Mouse (Mus musculus) cerebral cortex, adult 2 months (tissue): ENCODE results near the gene Gdpd4.

ENCODE experiments used
- WGBS: fragments of 180-500 bp; shearing (Covaris S2); methylation state at CpG from one replicate; pipeline ENCODE4 v1.1.7; 2018; 5-methylcytosine and 5-hydroxymethylcytosine counted together

The Gdpd4 gene

GRCm38 (mm10) chr7:97919742-97920141 lies at the start of gene Gdpd4:
Gdpd4 (plus strand) TSS chr7:97919955.
- 80% methylated on average over 12 of the region's 12 CpGs for WGBS

GRCm38 (mm10) chr7:97872396-97872795 lies 47.4 kb upstream of the Gdpd4 start:
- WGBS, result 33% methylated on average over 4 of the region's 4 CpGs

- 89% methylated on average over 7 of the region's 7 CpGs for WGBS
Measured at GRCm38 (mm10) chr7:97877846-97878538, 41.8 kb upstream of the Gdpd4 start.

- WGBS, result 39% methylated on average over 3 of the region's 3 CpGs
Measured at GRCm38 (mm10) chr7:97911646-97912045, 8.1 kb upstream of the Gdpd4 start.

- WGBS, result 41% methylated on average over 2 of the region's 2 CpGs
Measured at GRCm38 (mm10) chr7:97914833-97915516, 4.8 kb upstream of the Gdpd4 start.

GRCm38 (mm10) chr7:97925819-97926218 lies 6.1 kb downstream of the Gdpd4 start:
- 53% methylated on average over 1 of the region's 1 CpGs for WGBS

GRCm38 (mm10) chr7:97926978-97927377 lies 7.2 kb downstream of the Gdpd4 start:
- WGBS, result 77% methylated on average over 5 of the region's 5 CpGs

- 86% methylated on average over 1 of the region's 1 CpGs for WGBS
Measured at GRCm38 (mm10) chr7:97944485-97944884, 24.7 kb downstream of the Gdpd4 start.

- 52% methylated on average over 4 of the region's 4 CpGs for WGBS
Measured at GRCm38 (mm10) chr7:97972486-97972885, 52.7 kb downstream of the Gdpd4 start.

- WGBS, result 33% methylated on average over 1 of the region's 1 CpGs
Measured at GRCm38 (mm10) chr7:97977463-97977862, 57.7 kb downstream of the Gdpd4 start.

GRCm38 (mm10) chr7:97984108-97984834 lies 64.5 kb downstream of the Gdpd4 start:
- WGBS, result 60% methylated on average over 13 of the region's 13 CpGs

- 82% methylated on average over 7 of the region's 7 CpGs for WGBS
Measured at GRCm38 (mm10) chr7:98002617-98003016, 82.9 kb downstream of the Gdpd4 start.

GRCm38 (mm10) chr7:98048101-98048824 lies 128.5 kb downstream of the Gdpd4 start:
- 75% methylated on average over 9 of the region's 9 CpGs for WGBS

GRCm38 (mm10) chr7:98051980-98052379 lies 132.2 kb downstream of the Gdpd4 start:
- 32% methylated on average over 8 of the region's 8 CpGs for WGBS

- 93% methylated on average over 9 of the region's 9 CpGs for WGBS
Measured at GRCm38 (mm10) chr7:98054461-98054860, 134.7 kb downstream of the Gdpd4 start.

- WGBS, result 86% methylated on average over 8 of the region's 8 CpGs
Measured at GRCm38 (mm10) chr7:98054942-98055341, 135.2 kb downstream of the Gdpd4 start.

GRCm38 (mm10) chr7:98066229-98066628 lies 146.5 kb downstream of the Gdpd4 start:
- WGBS, result 92% methylated on average over 11 of the region's 11 CpGs

GRCm38 (mm10) chr7:98071620-98072019 lies 151.9 kb downstream of the Gdpd4 start:
- 37% methylated on average over 5 of the region's 5 CpGs for WGBS

- 91% methylated on average over 11 of the region's 11 CpGs for WGBS
Measured at GRCm38 (mm10) chr7:98077453-98077852, 157.7 kb downstream of the Gdpd4 start.

- 46% methylated on average over 5 of the region's 5 CpGs for WGBS
Measured at GRCm38 (mm10) chr7:98082376-98082775, 162.6 kb downstream of the Gdpd4 start.

GRCm38 (mm10) chr7:98084541-98085293 lies 165.0 kb downstream of the Gdpd4 start:
- WGBS, result 74% methylated on average over 12 of the region's 12 CpGs
